ENCODE assay signal across 18 mouse cellular contexts in genomic region chr10:99116650-99117615, GRCm38 (mm10). TPM values are rescaled to one million over a fixed set of nuclear protein-coding genes. Genes with fewer than 3 reads are reported as not detected.
A peak's percentile ranks its signal among the peaks of the same experiment; 100 is the strongest.
DNase-seq lines count a peak whose midpoint lies in the region; ATAC-seq and TF ChIP-seq lines count a peak whose summit lies in the region.
"Had no signal": no experiment of that assay in that cellular context is flagged by ENCODE, and none has a peak within 500 bp of the region (broad histone marks: within the 10 kb centered on the region; RNA-seq: fewer than 3 reads in every experiment).

No protein-coding gene starts in this region.

- ATAC-seq in lung, embryonic 16.5 days (ENCODE audit: low read depth): 0 out of 2 replicates have a peak, but pooled peaks have one; percentile 30

- no peaks in the 10 kb centered on the region for H3K9me3 ChIP-seq in lung, embryonic 16.5 days (ENCODE audit: control insufficient read depth, low read length)
- no peaks in the 10 kb centered on the region for H3K9me3 ChIP-seq in ES-E14 (ENCODE audit: control insufficient read depth, insufficient read depth, low read depth, low read length)
- H3K9me3 ChIP-seq in limb, embryonic 10.5 days (replicated peaks): no peaks in the 10 kb centered on the region
- H3K9me3 ChIP-seq: embryonic facial prominence, embryonic 10.5 days; G1E; heart, embryonic 13.5 days; limb, embryonic 12.5 days; midbrain, embryonic 10.5 days had no signal

- H3K27me3 ChIP-seq in lung, embryonic 16.5 days (ENCODE audit: control insufficient read depth, insufficient read depth, low read depth, low read length): no peaks in the 10 kb centered on the region
- no peaks in the 10 kb centered on the region for H3K27me3 ChIP-seq in limb, embryonic 10.5 days (ENCODE audit: low read depth, poor library complexity, severe bottlenecking)
- H3K27me3 ChIP-seq: heart, embryonic 13.5 days; limb, embryonic 12.5 days had no signal

- no peak overlapping the region for H3K9ac ChIP-seq in lung, embryonic 16.5 days (ENCODE audit: low read length)
- 0 out of 2 replicates have a peak overlapping the region, but pooled peaks have one; percentile 11 for H3K9ac ChIP-seq in ES-E14 (ENCODE audit: insufficient read depth, low read depth, low read length, poor library complexity, severe bottlenecking)
- H3K9ac ChIP-seq: hindbrain, embryonic 14.5 days had no signal

- H3K4me3 ChIP-seq in lung, embryonic 16.5 days (ENCODE audit: low read length): no peak overlapping the region
- no peak overlapping the region for H3K4me3 ChIP-seq in ES-E14 (ENCODE audit: insufficient read depth in 1 of 2, low read depth in 1 of 2, low read length in 2 of 2, poor library complexity in 1 of 2, severe bottlenecking in 1 of 2)
- no peak overlapping the region for H3K4me3 ChIP-seq in limb, embryonic 10.5 days
- H3K4me3 ChIP-seq: gastrocnemius, adult 2 months; limb, embryonic 12.5 days; midbrain, embryonic 10.5 days had no signal

- in situ Hi-C loops in ES-E14 (cut with MboI; ENCODE audit: low sequenced_read_pairs in 2 of 2, unreplicated experiment in 2 of 2): no loop called here

- H3K36me3 ChIP-seq in lung, embryonic 16.5 days (ENCODE audit: control insufficient read depth, insufficient read depth, low read length): no peaks in the 10 kb centered on the region
- H3K36me3 ChIP-seq in ES-E14 (ENCODE audit: control insufficient read depth, insufficient read depth, low read length, poor library complexity, severe bottlenecking): no peaks in the 10 kb centered on the region
- no peaks in the 10 kb centered on the region for H3K36me3 ChIP-seq in limb, embryonic 10.5 days
- H3K36me3 ChIP-seq: embryonic facial prominence, embryonic 10.5 days; heart, embryonic 13.5 days; limb, embryonic 12.5 days; midbrain, embryonic 10.5 days had no signal

- DNase-seq in lung, postnatal 4 days: no peak
- DNase-seq in ES-E14 (ENCODE audit: low read depth, low spot score): no peak
- no peak for DNase-seq in limb, embryonic 10.5 days (ENCODE audit: low spot score)
- peak; percentile 39 for DNase-seq in thymus, postnatal 25 days
- DNase-seq in ovary, adult 18-20 months (ENCODE audit: low spot score): no peak
- DNase-seq in yolk sac, embryonic 10.5 days (ENCODE audit: low spot score): no peak
- DNase-seq: cerebellum, adult 18-20 months; gastrocnemius, adult 2 months; kidney, postnatal 14 days; layer of hippocampus, postnatal 36 days; lung, adult 18-20 months had no signal

- WGBS in lung, embryonic 16.5 days: 85% methylated on average over 16 of the region's 16 CpGs
- 85% methylated on average over 16 of the region's 16 CpGs for WGBS in limb, embryonic 10.5 days

- no peak overlapping the region for H3K4me2 ChIP-seq in lung, embryonic 16.5 days (ENCODE audit: low read depth, low read length)
- H3K4me2 ChIP-seq: hindbrain, embryonic 14.5 days had no signal

- H3K27ac ChIP-seq in lung, embryonic 16.5 days (ENCODE audit: low read length): no peak overlapping the region
- H3K27ac ChIP-seq in ES-E14 (ENCODE audit: insufficient read depth, low read depth, low read length, poor library complexity, severe bottlenecking): no peak overlapping the region; the same call in 1 of the 2 replicates
- H3K27ac ChIP-seq in limb, embryonic 10.5 days: peak overlapping the region; percentile 36; the same call in 1 of the 2 replicates
- H3K27ac ChIP-seq: gastrocnemius, adult 2 months; heart, embryonic 13.5 days; hindbrain, embryonic 14.5 days; limb, embryonic 12.5 days had no signal

- H3K4me1 ChIP-seq in lung, embryonic 16.5 days (replicated peaks; ENCODE audit: control insufficient read depth, insufficient read depth, low read length): peaks cover 18% of the 10 kb centered on the region
- peaks cover 6 to 22% of the 10 kb centered on the region in 2 experiments; a peak in 3 of 4 replicates for H3K4me1 ChIP-seq in ES-E14 (ENCODE audit: control insufficient read depth in 2 of 2, insufficient read depth in 2 of 2, low read length in 2 of 2, poor library complexity in 1 of 2)
- peaks cover 63% of the 10 kb centered on the region for H3K4me1 ChIP-seq in limb, embryonic 10.5 days

TF ChIP-seq in ES-E14, 5 proteins besides CTCF, POLR2A, EP300 and RAD21:
- peak; percentile 49; the same call in 1 of the 2 replicates for TF ChIP-seq ZNF384 (IDR thresholded peaks at IDR 0.05; ENCODE audit: low read depth, low read length)
- TF ChIP-seq CHD2 (IDR thresholded peaks at IDR 0.05; ENCODE audit: low read depth, low read length): no peak
- TF ChIP-seq ZC3H11A (IDR thresholded peaks at IDR 0.05; ENCODE audit: borderline replicate concordance, low read depth, low read length): no peak
TF ChIP-seq in ES-E14: peak in this region for 1.

RNA-seq across cellular contexts. Expression of gene Galnt4, which starts 9.0 kb away (rescaled TPM):
- 15.1 and 17.1 TPM in 2 replicates for polyA plus RNA-seq in lung, embryonic 16.5 days (2015; fragmentation: Nextera tagmentation; extraction: Ambion mirVana)
- 3.5 and 3.7 TPM in 2 replicates for total RNA-seq in ES-E14 (2012; rRNA removed)
- polyA plus RNA-seq in limb, embryonic 10.5 days (2016; fragmentation: Nextera tagmentation; extraction: Ambion mirVana): 5.7 and 6.0 TPM in 2 replicates

RNA-seq across cellular contexts. Expression of gene Phxr2, which starts 9.2 kb away (rescaled TPM):
- not detected in 2 replicates for polyA plus RNA-seq in lung, embryonic 16.5 days (2015; fragmentation: Nextera tagmentation; extraction: Ambion mirVana)
- total RNA-seq in ES-E14 (2012; rRNA removed): not detected in 2 replicates
- 0.20 TPM in 1 of 2 replicates, not detected in the other for polyA plus RNA-seq in limb, embryonic 10.5 days (2016; fragmentation: Nextera tagmentation; extraction: Ambion mirVana)
- total RNA-seq: G1E; gastrocnemius, adult 2 months; layer of hippocampus, postnatal 36 days had no signal
- polyA plus RNA-seq: G1E; heart, embryonic 13.5 days; hindbrain, embryonic 14.5 days had no signal

RNA-seq across cellular contexts. Expression of gene Poc1b, which starts 10.1 kb away (rescaled TPM):
- polyA plus RNA-seq in lung, embryonic 16.5 days (2015; fragmentation: Nextera tagmentation; extraction: Ambion mirVana): 17.3 and 22.7 TPM in 2 replicates
- 3.6 and 4.1 TPM in 2 replicates for total RNA-seq in ES-E14 (2012; rRNA removed)
- polyA plus RNA-seq in limb, embryonic 10.5 days (2016; fragmentation: Nextera tagmentation; extraction: Ambion mirVana): 39.2 and 39.9 TPM in 2 replicates
